Mouse (Mus musculus) stomach, embryonic 15.5 days (tissue): Measurements from ENCODE around the gene Eef2k. TPM values are rescaled to one million over a fixed set of nuclear protein-coding genes. Genes with fewer than 3 reads are reported as not detected.
"Not testable (repeated sequence)": the region's sequence is repeated elsewhere in the genome, so short reads cannot be mapped to it uniquely, and the experiment has no call there.

Source experiments
- ATAC-seq: fragments of 200-750 bp; cut with Nextera tagmentation; 2 replicates; pipeline ENCODE4 v1.8.0; 2017; ENCODE audit warnings: low read depth, moderate number of reproducible peaks, moderate TSS enrichment; ENCODE audit not compliant: insufficient read depth, low FRiP score
- H3K27ac ChIP-seq: fragments of 300-500 bp; sonication (generic); 2 replicates; pipeline ENCODE4 v1.5.1; 2015; ENCODE audit warnings: mild to moderate bottlenecking, inconsistent platforms
- H3K27me3 ChIP-seq: fragments of 300-500 bp; sonication (generic); replicated peaks from 2 replicates; pipeline ENCODE4 v1.6.1; 2015; ENCODE audit warnings: inconsistent platforms
- H3K36me3 ChIP-seq: fragments of 300-500 bp; sonication (generic); 2 replicates; pipeline ENCODE4 v1.6.1; 2015; ENCODE audit warnings: inconsistent platforms
- H3K4me1 ChIP-seq: fragments of 300-500 bp; sonication (generic); 2 replicates; pipeline ENCODE4 v1.6.1; 2015; ENCODE audit warnings: inconsistent platforms
- H3K4me2 ChIP-seq: fragments of 300-500 bp; sonication (generic); 2 replicates; pipeline ENCODE4 v1.6.1; 2015; ENCODE audit warnings: mild to moderate bottlenecking, inconsistent platforms
- H3K4me3 ChIP-seq: fragments of 300-500 bp; sonication (generic); replicated peaks from 2 replicates; pipeline ENCODE4 v1.5.1; 2015; ENCODE audit warnings: inconsistent platforms
- H3K9ac ChIP-seq: fragments of 300-500 bp; sonication (generic); 2 replicates; pipeline ENCODE4 v1.6.1; 2015; ENCODE audit warnings: inconsistent platforms
- H3K9me3 ChIP-seq: fragments of 300-500 bp; sonication (generic); 2 replicates; pipeline ENCODE4 v1.6.1; 2016; ENCODE audit warnings: inconsistent platforms
- WGBS: fragments of 180-500 bp; shearing (Covaris S2); methylation state at CpG from one replicate; pipeline ENCODE4 v1.1.7; 2015; 5-methylcytosine and 5-hydroxymethylcytosine counted together
- polyA plus RNA-seq: library from polyadenylated mRNA; unstranded; fragments of >200 nt; fragmentation: Nextera tagmentation; extraction: Ambion mirVana; gene quantifications from 2 replicates; pipeline ENCODE4 v1.2.1, GENCODE M21; 2015

The Eef2k gene
- polyA plus RNA-seq, 1 experiment from 2014 or later, result 54.3 TPM

DNA sequence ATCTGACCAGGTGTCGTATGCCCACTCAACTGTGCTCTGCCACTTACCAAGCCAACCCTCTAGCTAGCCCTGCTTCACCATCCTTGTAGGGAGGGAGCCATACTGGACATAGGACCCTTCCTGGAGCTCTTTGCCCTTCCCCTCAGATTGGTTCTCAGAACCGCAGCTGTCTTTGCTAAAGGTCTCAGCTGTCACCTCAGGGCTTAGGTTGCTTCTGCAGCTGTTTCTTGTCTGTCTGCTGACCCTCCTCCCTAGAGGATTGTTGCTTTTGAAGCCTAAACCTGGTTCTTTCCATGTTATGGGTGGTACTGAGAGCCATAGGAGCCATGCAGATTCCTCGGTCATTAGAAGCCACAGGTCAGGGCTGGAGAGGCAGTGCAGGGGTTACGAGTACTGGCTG lies 40.0 kb downstream of the Eef2k start:
- H3K4me1 ChIP-seq, result no peaks in the 10 kb centered on the region
- WGBS, result 75% methylated on average over 4 of the region's 4 CpGs
- no peak overlapping the region for H3K9ac ChIP-seq
- H3K27me3 ChIP-seq, result no peaks in the 10 kb centered on the region
- ATAC-seq, result no peak
- peaks cover 52% of the 10 kb centered on the region for H3K36me3 ChIP-seq
- no peak overlapping the region for H3K4me3 ChIP-seq
- H3K9me3 ChIP-seq, result no peaks in the 10 kb centered on the region
- H3K4me2 ChIP-seq, result no peak overlapping the region
- H3K27ac ChIP-seq, result no peak overlapping the region

DNA sequence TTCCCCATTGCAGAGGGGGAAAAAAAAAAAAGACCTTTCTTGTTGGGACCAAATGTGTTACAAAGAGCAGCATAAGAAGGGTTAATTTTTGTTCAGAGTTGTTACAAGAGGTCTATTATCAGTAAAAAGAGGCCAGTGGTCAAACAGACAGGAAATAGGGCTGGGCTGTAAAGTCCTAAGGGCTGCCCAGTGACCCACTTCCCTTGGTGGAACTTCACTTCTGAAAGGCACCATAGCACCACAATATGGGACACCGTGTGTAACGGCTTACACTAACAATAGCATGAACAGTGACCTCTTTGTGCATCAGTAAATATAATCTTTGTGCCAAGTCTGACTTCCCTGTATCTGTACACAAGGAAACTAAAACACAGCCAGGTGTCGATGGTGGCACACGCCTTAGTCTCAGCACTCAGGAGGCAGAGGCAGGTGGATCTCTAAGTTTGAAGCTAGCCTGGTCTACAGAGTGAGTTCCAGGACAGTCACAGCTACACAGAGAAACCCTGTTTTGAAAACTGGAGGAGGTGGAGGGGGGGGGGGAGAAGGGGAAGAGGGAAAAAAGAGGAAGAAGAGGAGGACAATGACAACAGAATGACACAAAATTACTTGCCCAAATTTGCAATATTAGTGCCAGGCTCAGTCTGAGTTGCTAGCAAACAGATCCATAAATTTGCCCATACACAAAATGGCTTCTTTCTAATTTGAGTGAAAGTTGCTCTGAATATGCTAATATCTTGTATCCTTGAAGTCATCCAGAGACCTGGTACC lies 41.1 kb downstream of the Eef2k start:
- no peak for ATAC-seq
- Histone ChIP-seq H3K27me3 (no peaks in the 10 kb centered on the region), H3K27ac (no peak overlapping the region), H3K4me3 (no peak overlapping the region), H3K9ac (no peak overlapping the region), H3K4me2 (no peak overlapping the region), H3K4me1 (no peaks in the 10 kb centered on the region), H3K9me3 (no peaks in the 10 kb centered on the region), H3K36me3 (peaks cover 57% of the 10 kb centered on the region)
- WGBS, result 82% methylated on average over 4 of the region's 4 CpGs

DNA sequence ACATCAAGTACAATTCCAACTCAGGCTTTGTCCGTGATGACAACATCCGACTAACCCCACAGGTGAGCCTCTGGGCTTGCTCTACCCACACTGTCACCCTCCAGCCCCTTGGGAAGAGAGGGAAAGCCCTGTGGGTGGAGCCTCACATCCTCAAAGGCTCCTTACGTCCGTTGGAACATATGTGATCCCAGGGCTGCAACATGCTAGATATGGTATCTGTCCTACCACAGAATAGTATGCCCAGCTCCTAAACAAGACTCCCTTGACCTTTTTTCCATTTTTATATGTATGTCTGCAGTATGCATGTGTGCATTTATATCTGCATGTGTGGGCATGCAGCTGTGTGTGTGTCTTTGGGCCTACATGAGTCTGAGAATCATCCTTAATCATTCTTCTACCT lies 42.1 kb downstream of the Eef2k start:
- H3K9me3 ChIP-seq, result no peaks in the 10 kb centered on the region
- WGBS, result 92% methylated on average over 4 of the region's 4 CpGs
- H3K9ac ChIP-seq, result no peak overlapping the region
- no peak overlapping the region for H3K4me2 ChIP-seq
- no peak overlapping the region for H3K27ac ChIP-seq
- H3K4me3 ChIP-seq, result no peak overlapping the region
- H3K36me3 ChIP-seq, result peaks cover 67% of the 10 kb centered on the region
- no peaks in the 10 kb centered on the region for H3K4me1 ChIP-seq
- ATAC-seq, result no peak
- no peaks in the 10 kb centered on the region for H3K27me3 ChIP-seq

DNA sequence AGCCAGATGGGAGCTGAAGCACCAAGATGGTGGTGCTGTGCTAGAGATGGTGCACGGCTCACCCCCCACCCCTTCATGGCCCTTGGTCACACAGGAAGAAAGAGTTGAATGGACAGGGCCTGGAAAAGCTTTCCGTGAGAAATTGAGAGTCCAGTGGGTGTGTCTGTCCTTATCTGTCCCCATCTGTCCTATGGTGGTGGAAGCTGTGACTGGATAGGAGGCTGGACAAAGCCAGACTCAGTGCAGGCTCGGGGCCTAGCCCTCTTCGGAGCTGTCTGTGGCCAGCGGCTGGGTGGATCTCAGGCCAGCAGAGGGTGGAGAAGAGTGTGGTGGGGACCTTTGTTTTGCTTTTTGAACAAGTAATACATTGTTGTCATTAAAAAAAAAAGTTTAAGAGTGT lies 50.5 kb downstream of the Eef2k start:
- H3K36me3 ChIP-seq, result peaks cover 43% of the 10 kb centered on the region
- 84% methylated on average over 5 of the region's 5 CpGs for WGBS
- no peaks in the 10 kb centered on the region for H3K4me1 ChIP-seq
- no peak overlapping the region for H3K4me3 ChIP-seq
- no peaks in the 10 kb centered on the region for H3K27me3 ChIP-seq
- H3K27ac ChIP-seq, result no peak overlapping the region
- ATAC-seq, result no peak
- no peaks in the 10 kb centered on the region for H3K9me3 ChIP-seq
- H3K4me2 ChIP-seq, result no peak overlapping the region
- no peak overlapping the region for H3K9ac ChIP-seq

DNA sequence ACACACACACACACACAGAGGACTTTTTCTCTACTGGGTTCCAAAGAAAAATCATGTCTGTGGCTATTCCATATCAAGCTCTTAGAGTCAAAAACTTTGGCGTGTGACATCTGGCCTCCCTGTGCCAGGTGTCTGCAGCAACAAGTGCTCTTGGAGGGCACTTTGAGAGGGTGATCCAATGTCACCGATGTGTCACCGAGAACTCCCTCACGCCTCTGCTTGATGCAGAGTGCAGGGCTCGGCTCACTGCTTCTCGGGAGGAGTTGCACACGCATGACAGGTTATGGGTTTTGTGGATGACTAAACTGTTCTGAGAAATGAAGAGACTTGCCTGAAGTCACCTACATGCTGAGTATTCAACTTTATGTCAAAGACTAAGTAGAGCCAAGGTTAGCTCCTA lies 54.4 kb downstream of the Eef2k start:
- H3K4me3 ChIP-seq, result no peak overlapping the region
- H3K4me2 ChIP-seq, result no peak overlapping the region
- H3K27me3 ChIP-seq, result no peaks in the 10 kb centered on the region
- H3K9me3 ChIP-seq, result no peaks in the 10 kb centered on the region
- no peak overlapping the region for H3K9ac ChIP-seq
- no peak for ATAC-seq
- no peak overlapping the region for H3K27ac ChIP-seq
- no peaks in the 10 kb centered on the region for H3K4me1 ChIP-seq
- peaks cover 27% of the 10 kb centered on the region for H3K36me3 ChIP-seq
- 91% methylated on average over 7 of the region's 7 CpGs for WGBS

DNA sequence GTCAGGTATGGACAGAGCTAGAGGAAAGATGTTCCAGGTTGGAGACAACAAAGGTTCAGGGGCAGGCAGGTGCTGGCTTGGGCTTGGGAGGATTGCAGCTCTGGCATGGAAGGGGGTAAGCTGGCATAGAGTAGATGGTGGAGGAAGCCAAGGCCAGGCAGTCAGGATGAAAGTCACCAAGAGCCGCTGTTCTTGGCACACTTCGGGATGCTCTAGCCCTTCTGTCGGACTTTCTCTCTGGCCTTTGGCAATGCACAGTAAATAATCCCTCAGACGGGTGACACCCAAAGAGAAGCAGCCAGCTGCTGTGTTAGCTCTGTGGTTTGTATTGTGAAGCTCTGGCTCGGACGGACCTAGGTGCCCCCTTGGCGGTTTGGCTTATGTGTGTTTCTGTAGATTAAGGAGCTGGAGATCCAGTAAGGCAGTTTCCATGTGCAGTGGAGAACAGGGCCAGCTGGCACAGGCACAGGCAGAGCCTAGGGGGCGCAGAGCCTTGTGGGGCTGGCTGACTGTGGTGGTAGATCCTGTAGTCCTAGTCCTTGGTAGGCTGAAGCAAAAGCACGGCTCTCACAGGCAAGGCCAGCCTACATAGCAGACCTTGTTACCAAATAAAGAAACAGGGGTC lies 55.2 kb downstream of the Eef2k start:
- H3K27me3 ChIP-seq, result no peaks in the 10 kb centered on the region
- 79% methylated on average over 9 of the region's 9 CpGs for WGBS
- H3K4me1 ChIP-seq, result no peaks in the 10 kb centered on the region
- H3K4me3 ChIP-seq, result no peak overlapping the region
- no peak for ATAC-seq
- H3K9ac ChIP-seq, result no peak overlapping the region
- no peaks in the 10 kb centered on the region for H3K9me3 ChIP-seq
- peaks cover 27% of the 10 kb centered on the region for H3K36me3 ChIP-seq
- H3K27ac ChIP-seq, result no peak overlapping the region
- H3K4me2 ChIP-seq, result no peak overlapping the region

DNA sequence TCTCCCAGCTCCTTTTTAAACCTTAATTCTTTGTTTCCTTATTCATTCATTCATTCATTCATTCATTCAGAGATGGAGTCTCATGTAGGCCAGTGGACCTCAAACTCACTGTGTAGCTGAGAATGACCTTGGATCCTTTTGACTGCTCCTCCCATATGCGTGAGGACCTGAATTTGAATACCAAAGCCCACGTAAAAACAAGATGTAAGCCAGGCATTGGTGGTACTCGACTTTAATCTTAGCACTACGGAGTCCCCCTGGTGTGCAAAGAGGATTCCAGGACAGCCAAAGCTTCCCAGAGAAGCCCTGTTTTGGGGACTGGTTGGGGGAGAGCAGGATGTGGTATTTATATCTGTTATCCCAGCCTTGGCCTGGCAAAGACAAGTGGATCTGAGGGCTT lies 57.6 kb downstream of the Eef2k start:
- no peak for ATAC-seq
- Histone ChIP-seq H3K9me3 (no peaks in the 10 kb centered on the region), H3K4me3 (no peak overlapping the region), H3K9ac (no peak overlapping the region), H3K27me3 (no peaks in the 10 kb centered on the region), H3K4me1 (no peaks in the 10 kb centered on the region), H3K36me3 (peaks cover 32% of the 10 kb centered on the region), H3K4me2 (no peak overlapping the region), H3K27ac (no peak overlapping the region)
- WGBS, result 71% methylated on average over 4 of the region's 4 CpGs

DNA sequence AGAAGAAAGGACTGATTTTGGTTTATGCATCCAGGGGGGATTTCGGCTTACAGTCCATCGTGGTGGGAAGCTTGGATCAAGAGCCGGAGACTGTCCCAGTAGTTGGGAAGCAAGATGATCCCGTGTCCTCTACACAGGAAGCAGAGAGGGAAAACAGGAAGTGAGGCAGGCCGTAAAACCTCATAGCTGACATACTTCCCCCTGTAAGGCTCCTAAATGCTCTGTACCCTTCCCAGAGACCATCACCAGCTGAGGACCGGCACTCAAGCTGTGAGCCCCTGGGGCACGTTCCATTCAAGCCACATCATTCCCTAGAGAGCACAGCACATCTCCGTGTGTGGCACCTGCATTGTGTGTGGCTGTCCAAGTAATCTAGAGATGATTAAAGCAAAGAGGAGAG lies 59.1 kb downstream of the Eef2k start:
- Histone ChIP-seq H3K9me3 (no peaks in the 10 kb centered on the region), H3K4me1 (no peaks in the 10 kb centered on the region), H3K36me3 (peaks cover 24% of the 10 kb centered on the region), H3K27ac (no peak overlapping the region), H3K4me3 (no peak overlapping the region), H3K4me2 (no peak overlapping the region), H3K27me3 (no peaks in the 10 kb centered on the region), H3K9ac (no peak overlapping the region)
- 56% methylated on average over 8 of the region's 8 CpGs for WGBS
- ATAC-seq, result no peak

DNA sequence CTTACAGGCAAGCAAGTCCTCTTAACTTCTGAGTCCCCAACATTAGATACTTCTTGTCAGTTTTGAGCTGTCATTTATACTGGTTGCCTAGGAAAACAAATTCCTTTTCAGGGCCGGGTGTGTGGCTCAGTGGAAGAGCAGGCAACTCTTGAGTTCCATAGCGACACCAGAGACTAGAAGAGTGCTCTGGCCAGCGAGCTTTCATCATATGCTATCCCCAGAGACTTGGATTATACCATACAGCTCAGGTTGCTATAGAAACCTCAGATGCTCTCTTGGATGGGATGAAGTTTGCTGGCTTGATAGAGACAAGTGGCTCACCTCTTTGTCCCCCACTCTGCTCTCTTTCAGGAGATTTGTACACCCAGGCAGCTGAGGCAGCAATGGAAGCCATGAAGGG lies 60.3 kb downstream of the Eef2k start:
- no peak for ATAC-seq
- no peaks in the 10 kb centered on the region for H3K27me3 ChIP-seq

DNA sequence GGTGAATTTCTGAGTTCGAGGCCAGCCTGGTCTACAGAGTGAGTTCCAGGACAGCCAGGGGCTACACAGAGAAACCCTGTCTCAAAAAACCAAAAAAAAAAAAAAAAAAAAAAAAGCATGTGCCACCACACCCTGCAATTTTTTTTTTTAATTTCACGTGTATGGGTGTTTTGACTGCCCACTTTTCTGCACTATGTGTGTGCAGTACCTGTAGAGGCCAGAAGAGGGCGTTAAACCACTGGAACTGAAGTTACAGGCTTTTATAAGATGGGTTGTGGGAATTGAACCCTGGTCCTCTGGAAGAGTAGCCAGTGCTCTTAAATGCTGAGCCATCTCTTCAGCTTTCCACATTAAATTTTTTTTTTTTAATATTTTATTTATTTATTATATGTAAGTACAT lies 67.5 kb downstream of the Eef2k start:
- H3K4me2 ChIP-seq, H3K4me1 ChIP-seq, H3K36me3 ChIP-seq, H3K9me3 ChIP-seq, H3K9ac ChIP-seq, H3K27me3 ChIP-seq, H3K4me3 ChIP-seq, ATAC-seq, H3K27ac ChIP-seq: not testable (repeated sequence)
- WGBS, result 71% methylated on average over 3 of the region's 3 CpGs

More for the DNA sequence above, 60.3 kb downstream of the Eef2k start:
- H3K4me3 ChIP-seq, result no peak overlapping the region
- no peak overlapping the region for H3K4me2 ChIP-seq
- no peaks in the 10 kb centered on the region for H3K9me3 ChIP-seq
- peaks cover 19% of the 10 kb centered on the region for H3K36me3 ChIP-seq
- WGBS, result 73% methylated on average over 3 of the region's 3 CpGs
- no peaks in the 10 kb centered on the region for H3K4me1 ChIP-seq
- no peak overlapping the region for H3K9ac ChIP-seq
- no peak overlapping the region for H3K27ac ChIP-seq

DNA sequence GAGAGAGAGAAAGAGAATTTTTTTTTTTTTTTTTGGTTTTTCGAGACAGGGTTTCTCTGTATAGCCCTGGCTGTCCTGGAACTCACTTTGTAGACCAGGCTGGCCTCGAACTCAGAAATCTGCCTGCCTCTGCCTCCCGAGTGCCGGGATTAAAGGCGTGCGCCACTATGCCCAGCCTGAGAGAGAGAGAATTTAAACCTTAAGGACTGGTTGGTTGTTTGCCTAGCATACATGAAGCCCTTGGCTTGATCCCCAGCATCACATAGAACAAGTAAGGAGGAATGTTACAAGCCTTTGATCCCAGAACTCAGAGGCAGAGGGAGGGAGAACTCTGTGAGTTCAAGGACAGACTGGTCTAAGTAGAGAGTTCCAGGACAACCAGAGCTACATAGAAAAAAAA lies 68.6 kb downstream of the Eef2k start:
- not testable (repeated sequence) for H3K9ac ChIP-seq, ATAC-seq, H3K9me3 ChIP-seq, H3K4me2 ChIP-seq, H3K27ac ChIP-seq, H3K36me3 ChIP-seq, H3K4me3 ChIP-seq, H3K27me3 ChIP-seq, H3K4me1 ChIP-seq
- 87% methylated on average over 6 of the region's 6 CpGs for WGBS

DNA sequence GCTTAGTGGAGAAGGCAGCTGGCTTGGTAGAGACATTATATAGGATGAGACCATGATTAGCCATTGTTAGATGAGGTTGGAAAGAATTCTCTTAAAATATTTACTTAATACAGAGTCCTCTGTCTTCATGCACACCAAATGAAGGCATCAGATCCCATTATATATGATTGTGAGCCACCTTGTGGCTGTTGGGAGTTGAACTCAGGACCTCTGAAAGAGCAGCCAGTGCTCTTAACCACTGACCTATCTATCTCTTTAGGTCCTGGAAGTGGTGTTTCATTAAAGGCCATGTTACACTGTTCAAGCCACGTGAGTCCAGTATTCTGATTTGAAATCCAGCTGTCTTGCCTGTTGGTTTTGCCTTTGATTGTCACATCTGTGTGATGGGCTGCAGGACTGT lies 70.7 kb downstream of the Eef2k start:
- H3K9me3 ChIP-seq, result no peaks in the 10 kb centered on the region
- H3K9ac ChIP-seq, result no peak overlapping the region
- H3K4me1 ChIP-seq, result no peaks in the 10 kb centered on the region
- H3K4me3 ChIP-seq, result no peak overlapping the region
- no peak overlapping the region for H3K4me2 ChIP-seq
- ATAC-seq, result no peak
- H3K36me3 ChIP-seq, result no peaks in the 10 kb centered on the region
- H3K27ac ChIP-seq, result no peak overlapping the region
- H3K27me3 ChIP-seq, result no peaks in the 10 kb centered on the region
- 48% methylated on average over 1 of the region's 1 CpGs for WGBS
